Mouse (Mus musculus) monocyte, adult 5-6 weeks (primary cell): Measurements from ENCODE around the gene Tmem202. TPM values are rescaled to one million over a fixed set of nuclear protein-coding genes. Genes with fewer than 3 reads are reported as not detected.

ENCODE experiments used
- ATAC-seq: fragments of 153-309, 156-312 bp; replicated peaks from 2 replicates; pipeline ENCODE4 v1.8.0; 2017; ENCODE audit warnings: mild to moderate bottlenecking; ENCODE audit not compliant: low TSS enrichment, insufficient number of reproducible peaks, severe bottlenecking, poor library complexity, low FRiP score
- total RNA-seq: library from RNA; stranded (forward); fragments of 200-1000, 200-491, 200-594 nt; gene quantifications from 3 replicates; pipeline ENCODE4 v1.2.3, GENCODE M21; 2017

Gene Tmem202
- total RNA-seq, 1 experiment from 2014 or later: not detected

GRCm38 (mm10) chr9:59484760-59485159, 54.9 kb downstream of the Tmem202 start:
- no peak for ATAC-seq

GRCm38 (mm10) chr9:59482419-59482818, 57.2 kb downstream of the Tmem202 start:
- peak; percentile 48; the same call in 1 of the 2 replicates for ATAC-seq

- no peak for ATAC-seq
Observed at GRCm38 (mm10) chr9:59476617-59477016, 63.0 kb downstream of the Tmem202 start.

DNA sequence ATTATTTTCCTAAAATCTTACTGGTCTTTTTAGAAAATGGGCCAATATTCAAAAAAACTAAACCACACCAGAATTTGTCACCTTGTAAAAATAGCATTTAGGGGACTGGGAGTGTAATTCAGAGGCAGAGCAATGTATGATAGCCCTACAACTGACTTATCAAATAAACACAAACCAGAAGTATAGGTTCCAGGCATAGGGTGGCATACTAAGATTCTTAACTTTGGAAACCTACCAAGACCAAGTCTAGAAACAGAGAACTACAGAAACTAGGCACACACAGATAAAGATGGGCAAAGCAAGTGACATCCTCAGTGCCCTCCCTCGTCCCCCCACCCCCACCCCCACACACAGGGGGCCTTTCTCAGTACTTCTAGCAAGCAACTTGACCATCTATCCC, 64.8 kb downstream of the Tmem202 start:
- ATAC-seq: no peak

DNA sequence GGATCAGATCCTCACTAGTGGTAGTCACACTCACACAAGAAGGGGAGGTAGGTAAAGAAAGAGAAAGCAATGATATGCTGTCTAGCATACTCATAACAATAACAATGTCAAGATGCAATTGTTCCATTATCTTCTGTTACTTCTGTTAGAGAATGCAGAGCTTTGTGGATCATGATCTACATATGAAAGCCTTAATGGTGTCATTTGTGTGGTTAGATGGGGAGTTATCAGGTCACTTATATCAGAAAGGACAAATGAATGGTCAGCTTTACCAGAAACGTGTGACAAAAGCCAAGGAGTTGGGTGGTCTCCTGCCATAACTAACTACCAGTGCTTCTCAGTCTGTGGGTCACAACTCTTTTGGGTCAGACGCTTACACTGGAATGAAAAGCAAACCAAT, 66.5 kb downstream of the Tmem202 start:
- no peak for ATAC-seq

- no peak for ATAC-seq
Observed at GRCm38 (mm10) chr9:59469446-59469845, 70.2 kb downstream of the Tmem202 start.

Other genes starting within 250 kb of the Tmem202 start
- gene Adpgk, start 248.3 kb downstream of the Tmem202 start, total RNA-seq: 20.3 to 28.9 TPM (median 21.8 TPM) in 3 replicates
- gene Bbs4, start 186.3 kb downstream of the Tmem202 start, total RNA-seq: 7.9 to 13.3 TPM (median 11.9 TPM) in 3 replicates
- gene Arih1, start 53.2 kb downstream of the Tmem202 start, total RNA-seq: 109 to 145 TPM (median 136 TPM) in 3 replicates
- gene Hexa, start 307 bp downstream of the Tmem202 start, total RNA-seq: 97.3 to 114 TPM (median 107 TPM) in 3 replicates
- not detected in 3 replicates for gene Celf6, start 38.1 kb upstream of the Tmem202 start, total RNA-seq
- gene Parp6, start 77.4 kb upstream of the Tmem202 start, total RNA-seq: 19.9 to 29.5 TPM (median 25.5 TPM) in 3 replicates
- gene Pkm, start 116.5 kb upstream of the Tmem202 start, total RNA-seq: 498 to 575 TPM (median 546 TPM) in 3 replicates
- 0.19 to 0.53 TPM (median 0.49 TPM) in 3 replicates for gene Gramd2, start 140.3 kb upstream of the Tmem202 start, total RNA-seq
- 0.57 to 5.4 TPM (median 0.85 TPM) in 3 replicates for gene Senp8, start 210.9 kb upstream of the Tmem202 start, total RNA-seq
- gene Myo9a, start 211.0 kb upstream of the Tmem202 start, total RNA-seq: 12.7 to 31.5 TPM (median 27.3 TPM) in 3 replicates